Mouse (Mus musculus) naive thymus-derived CD4-positive, alpha-beta T cell, adult 2 months (primary cell): Measurements from ENCODE around the gene C4bp.
A peak's percentile ranks its signal among the peaks of the same experiment; 100 is the strongest.
"Not testable (repeated sequence)": the region's sequence is repeated elsewhere in the genome, so short reads cannot be mapped to it uniquely, and the experiment has no call there.

Source experiments
- DNase-seq: peaks from one replicate; pipeline ENCODE4 v3.0.0-alpha.2; 2011; ENCODE audit warnings: low read depth

Gene C4bp

GRCm38 (mm10) chr1:130661454-130661853, at the start of gene C4bp:
Gene C4bp (minus strand): TSS chr1:130661632.
- no peak for DNase-seq

GRCm38 (mm10) chr1:130710283-130711080, 49.0 kb upstream of the C4bp start:
- DNase-seq = no peak

- DNase-seq = no peak
Measured at GRCm38 (mm10) chr1:130703613-130704012, 42.2 kb upstream of the C4bp start.

- no peak for DNase-seq
Measured at GRCm38 (mm10) chr1:130701976-130702375, 40.5 kb upstream of the C4bp start.

GRCm38 (mm10) chr1:130699937-130700633, 38.7 kb upstream of the C4bp start:
- peak; percentile 67 for DNase-seq

- DNase-seq = no peak
Measured at GRCm38 (mm10) chr1:130698601-130699000, 37.2 kb upstream of the C4bp start.

- DNase-seq = no peak
Measured at GRCm38 (mm10) chr1:130683905-130684304, 22.5 kb upstream of the C4bp start.

GRCm38 (mm10) chr1:130681656-130682413, 20.4 kb upstream of the C4bp start:
- DNase-seq = no peak

- no peak for DNase-seq
Measured at GRCm38 (mm10) chr1:130681075-130681474, 19.6 kb upstream of the C4bp start.

GRCm38 (mm10) chr1:130678551-130678950, 17.1 kb upstream of the C4bp start:
- DNase-seq = no peak

- DNase-seq = not testable (repeated sequence)
Measured at GRCm38 (mm10) chr1:130663576-130663975, 2.1 kb upstream of the C4bp start.

- not testable (repeated sequence) for DNase-seq
Measured at GRCm38 (mm10) chr1:130659641-130660040, 1.8 kb downstream of the C4bp start.

GRCm38 (mm10) chr1:130644103-130644502, 17.3 kb downstream of the C4bp start:
- DNase-seq = no peak

- DNase-seq = no peak
Measured at GRCm38 (mm10) chr1:130640967-130641366, 20.5 kb downstream of the C4bp start.

GRCm38 (mm10) chr1:130633761-130634410, 27.5 kb downstream of the C4bp start:
- peak; percentile 91 for DNase-seq

- DNase-seq = peak; percentile 34
Measured at GRCm38 (mm10) chr1:130633316-130633715, 28.1 kb downstream of the C4bp start.

GRCm38 (mm10) chr1:130629521-130629920, 31.9 kb downstream of the C4bp start, which contains the start of gene Zp3r:
Gene Zp3r (minus strand): TSS chr1:130629621.
- DNase-seq = peak; percentile 6

GRCm38 (mm10) chr1:130596291-130596690, 65.1 kb downstream of the C4bp start:
- no peak for DNase-seq

GRCm38 (mm10) chr1:130588659-130589058, 72.8 kb downstream of the C4bp start:
- DNase-seq = no peak
